Mouse (Mus musculus) heart, postnatal 10 days (tissue): ENCODE data around the gene Dis3. TPM values are rescaled to one million over a fixed set of nuclear protein-coding genes. Genes with fewer than 3 reads are reported as not detected.

Source experiments
- total RNA-seq, 2 experiments: library from RNA; stranded (reverse); gene quantifications; 2 replicates each; pipeline ENCODE4 v1.2.3; 2021

Gene Dis3
- total RNA-seq, 2 experiments from 2014 or later: 14.6 to 16.9 TPM

Other genes starting within 250 kb of the Dis3 start
- gene Rpl36a-ps1, start 105.5 kb downstream of the Dis3 start, total RNA-seq: 1 to 10 TPM; 4.8 to 6.3 TPM
- 10 to 100 TPM; 35.6 to 44.1 TPM for gene Mzt1, start 53.6 kb downstream of the Dis3 start, total RNA-seq
- 1 to 10 TPM; 5.3 to 7.1 TPM for gene Bora, start 53.5 kb downstream of the Dis3 start, total RNA-seq
- gene Pibf1, start 346 bp downstream of the Dis3 start, total RNA-seq: 1 to 10 TPM; 7.7 to 9.2 TPM
- gene Klf5, start 198.9 kb upstream of the Dis3 start, total RNA-seq: 1 to 10 TPM; 1.6 to 2.0 TPM